Mouse (Mus musculus) heart, adult 18-20 months (tissue): ENCODE measurements around the gene Notch2. TPM values are rescaled to one million over a fixed set of nuclear protein-coding genes. Genes with fewer than 3 reads are reported as not detected.

Source experiments
- DNase-seq, 2 experiments: peaks; one replicate each; pipeline ENCODE4 v3.0.0; 2021 to 2022; ENCODE audit warnings: mixed read lengths in 1 of 2
- total RNA-seq, 2 experiments: library from RNA; stranded (reverse); gene quantifications; 2 replicates each; pipeline ENCODE4 v1.2.3; 2021

Notch2 gene
- total RNA-seq, 2 experiments from 2014 or later, result 15.2 to 17.6 TPM

DNA sequence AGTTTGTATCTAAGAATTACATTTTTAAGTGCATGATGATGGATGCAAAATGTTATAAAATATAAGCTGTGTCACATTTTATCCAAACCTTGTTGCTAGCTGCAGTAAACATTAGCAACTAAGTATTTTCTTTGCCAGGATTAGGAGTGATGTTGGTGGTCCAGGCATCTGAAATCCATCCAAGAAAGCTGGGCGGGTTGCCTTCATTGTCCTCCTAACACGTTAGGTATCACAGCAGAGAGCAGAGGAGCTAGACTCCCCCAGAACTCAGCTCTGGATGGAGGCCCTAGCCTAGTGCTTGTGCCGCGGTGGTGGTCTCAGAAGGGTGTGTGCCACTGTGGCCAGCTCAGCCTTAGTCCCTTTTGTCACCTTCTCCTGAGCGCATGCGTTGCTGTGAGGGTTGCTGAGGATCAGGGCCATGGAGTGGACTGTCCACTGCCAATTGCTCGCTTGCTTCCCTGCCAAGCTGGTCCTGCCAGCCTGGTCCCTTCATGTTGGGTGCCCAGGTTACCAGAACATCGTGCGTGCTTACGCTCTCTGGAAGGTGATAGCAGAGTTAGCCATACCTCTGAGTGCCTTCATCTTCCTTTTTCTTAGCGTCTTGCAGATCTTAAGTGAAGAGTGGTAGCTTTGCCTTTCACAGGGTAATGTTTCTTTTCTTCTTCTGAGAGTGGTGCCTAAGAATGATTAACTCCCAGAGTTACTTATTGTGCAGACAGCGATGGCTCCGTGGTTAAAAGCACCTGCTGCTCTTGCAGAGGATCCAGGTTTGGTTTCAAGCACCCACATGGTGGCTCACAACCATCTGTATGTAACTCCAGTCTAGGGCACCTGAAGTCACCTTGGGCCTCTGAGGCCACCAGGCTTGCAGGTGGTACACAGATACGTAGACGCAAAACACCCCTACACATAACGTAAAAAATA lies 39.4 kb downstream of the Notch2 start:
- DNase-seq, result no peak

DNA sequence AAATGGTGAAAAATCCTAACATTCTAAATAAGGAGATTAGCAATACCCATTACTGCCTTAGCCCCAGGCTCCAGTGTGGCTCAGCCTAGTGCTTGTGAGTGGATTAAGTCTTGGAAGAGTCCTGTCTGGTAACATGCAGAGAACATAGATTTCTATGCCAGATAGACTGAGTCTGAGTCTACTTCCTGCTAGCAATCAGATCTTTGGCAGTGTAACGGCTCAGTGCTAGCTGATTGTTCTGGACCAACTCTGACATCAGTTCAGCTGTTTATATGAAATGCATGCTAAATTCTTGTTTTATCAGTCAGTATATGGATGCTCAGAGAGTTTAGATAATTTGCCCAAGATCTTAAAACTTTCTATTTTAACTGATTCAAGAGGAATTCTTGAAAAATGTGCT lies 40.5 kb downstream of the Notch2 start:
- DNase-seq, result no peak

DNA sequence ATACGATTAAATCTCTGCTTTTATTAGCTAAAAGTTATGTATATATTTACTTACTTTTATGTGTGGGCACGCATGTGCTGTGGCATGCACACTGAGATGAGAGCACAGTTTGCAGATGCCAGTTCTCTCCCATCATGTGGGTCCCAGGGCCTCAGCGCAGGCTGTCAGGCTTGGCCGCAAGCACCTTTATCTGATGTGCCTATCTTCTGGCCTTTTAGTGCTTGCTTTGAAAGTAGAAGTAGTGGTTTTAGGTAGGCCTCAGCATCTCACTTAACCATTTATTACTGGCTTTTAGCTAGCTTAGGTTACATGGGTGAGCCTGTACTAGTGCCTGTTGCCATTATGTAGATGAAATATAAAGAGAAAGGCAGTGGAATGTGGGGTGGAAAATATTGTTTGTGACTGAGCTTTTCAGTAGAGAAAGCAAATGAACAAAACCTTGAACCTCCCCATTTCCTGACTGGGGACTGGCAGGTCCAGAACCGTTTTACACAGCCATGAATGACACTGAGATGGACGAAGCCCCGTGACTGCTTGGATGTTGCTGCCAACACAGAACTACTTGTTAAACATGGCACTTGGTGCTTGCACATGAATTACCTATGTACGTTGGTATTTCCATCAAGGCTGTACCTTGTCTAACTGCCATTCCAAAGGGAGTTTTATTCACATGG lies 41.1 kb downstream of the Notch2 start:
- no peak for DNase-seq

DNA sequence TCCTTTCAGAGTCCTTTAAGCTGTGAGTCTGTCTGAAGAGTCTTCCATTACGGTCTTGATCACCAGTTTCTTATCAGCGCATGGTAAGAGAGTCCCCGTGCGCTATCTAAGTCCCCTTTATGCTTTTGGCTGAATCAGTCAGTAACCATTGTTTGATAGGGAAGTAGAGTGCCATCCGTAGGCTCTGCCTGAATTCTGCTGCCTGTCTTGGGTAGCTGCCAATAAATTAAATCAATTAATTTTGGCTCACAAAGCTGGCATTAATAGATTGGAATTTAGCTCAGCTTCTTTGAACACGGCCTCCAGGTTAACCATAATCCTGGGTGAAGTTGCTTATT lies 41.6 kb downstream of the Notch2 start:
- no peak for DNase-seq

DNA sequence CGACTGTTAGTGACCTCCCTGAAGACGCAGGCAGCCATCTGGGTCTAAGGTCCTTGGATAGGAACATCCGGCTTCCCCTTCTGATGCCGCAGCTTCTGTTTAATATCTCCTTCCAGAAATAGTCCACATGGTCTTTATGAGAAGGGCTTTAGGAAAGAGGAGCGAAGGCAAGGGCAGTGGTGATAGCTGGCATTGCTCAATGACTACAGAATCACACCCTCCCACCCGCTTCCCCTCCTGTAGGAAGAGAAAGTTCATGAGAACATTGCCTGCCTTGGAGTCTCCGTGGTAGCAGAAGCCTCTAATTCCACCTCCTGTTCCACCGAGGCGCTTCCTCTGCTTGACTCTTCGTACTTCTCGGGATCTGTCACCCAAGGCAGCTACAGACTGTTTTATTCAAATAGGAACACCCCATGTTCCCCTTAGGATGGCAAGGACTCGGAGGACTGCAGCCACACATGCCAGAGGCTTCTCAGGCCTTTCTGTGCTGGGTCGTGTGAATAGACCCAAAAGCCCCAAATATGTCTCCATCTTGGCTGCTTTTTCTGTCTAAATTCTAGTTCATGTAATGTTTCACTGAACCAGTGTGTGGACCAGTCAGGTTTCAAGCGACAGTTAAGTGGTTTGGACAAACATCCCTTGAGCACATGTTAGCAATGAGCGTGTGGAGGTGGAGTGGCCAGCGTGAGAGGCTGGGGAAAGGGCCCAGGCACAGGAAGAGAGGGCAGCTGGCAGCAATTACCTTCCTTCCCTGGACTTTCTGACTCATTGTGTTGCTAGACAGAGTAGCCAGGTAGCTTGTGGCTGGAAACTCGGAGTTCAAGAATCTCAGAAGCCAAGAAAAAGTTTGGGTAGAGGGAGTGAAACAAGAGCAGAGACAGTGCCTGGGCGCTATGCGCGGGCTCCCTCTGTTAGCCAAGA lies 42.7 kb downstream of the Notch2 start:
- no peak for DNase-seq

DNA sequence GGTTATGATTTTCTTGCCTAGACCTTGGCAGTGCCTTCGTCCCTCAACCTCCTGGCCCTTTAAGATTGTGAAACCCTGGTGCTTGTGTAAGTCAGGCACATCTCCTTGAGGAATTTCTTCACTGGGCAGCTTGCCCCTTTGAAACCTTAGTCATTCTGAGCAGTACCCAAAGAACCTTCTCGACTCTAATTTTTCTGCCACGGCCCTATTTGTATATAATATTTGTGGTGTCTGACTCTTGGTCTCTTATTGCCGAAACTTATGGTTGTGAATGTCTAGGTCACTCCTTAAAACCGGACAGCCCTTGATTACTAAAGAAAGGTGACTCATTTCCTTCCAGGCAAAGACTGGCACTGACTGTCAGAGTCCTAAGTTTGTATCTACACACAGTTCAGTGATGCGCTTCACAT lies 43.6 kb downstream of the Notch2 start:
- DNase-seq, result peak; percentile 75 to 77

DNA sequence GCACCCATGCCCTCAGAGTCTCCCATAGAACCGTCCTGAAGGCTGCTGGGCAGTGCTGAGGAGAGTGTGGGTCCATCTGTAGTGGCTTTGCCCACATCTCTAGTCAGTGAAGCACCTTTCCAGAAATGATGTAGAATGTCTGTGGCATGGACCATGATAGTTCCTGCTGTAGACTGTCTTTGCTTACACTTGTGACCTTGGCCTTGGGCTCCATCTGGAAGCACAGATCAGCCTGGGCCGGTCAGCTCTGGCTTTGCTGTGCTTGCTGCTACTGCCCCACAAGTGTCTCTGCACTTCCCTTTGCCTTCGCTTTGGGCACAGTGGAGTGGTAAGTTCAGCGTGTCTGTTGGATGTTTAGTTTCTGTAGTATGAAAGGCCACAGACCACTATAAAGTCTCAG lies 45.7 kb downstream of the Notch2 start:
- no peak for DNase-seq

DNA sequence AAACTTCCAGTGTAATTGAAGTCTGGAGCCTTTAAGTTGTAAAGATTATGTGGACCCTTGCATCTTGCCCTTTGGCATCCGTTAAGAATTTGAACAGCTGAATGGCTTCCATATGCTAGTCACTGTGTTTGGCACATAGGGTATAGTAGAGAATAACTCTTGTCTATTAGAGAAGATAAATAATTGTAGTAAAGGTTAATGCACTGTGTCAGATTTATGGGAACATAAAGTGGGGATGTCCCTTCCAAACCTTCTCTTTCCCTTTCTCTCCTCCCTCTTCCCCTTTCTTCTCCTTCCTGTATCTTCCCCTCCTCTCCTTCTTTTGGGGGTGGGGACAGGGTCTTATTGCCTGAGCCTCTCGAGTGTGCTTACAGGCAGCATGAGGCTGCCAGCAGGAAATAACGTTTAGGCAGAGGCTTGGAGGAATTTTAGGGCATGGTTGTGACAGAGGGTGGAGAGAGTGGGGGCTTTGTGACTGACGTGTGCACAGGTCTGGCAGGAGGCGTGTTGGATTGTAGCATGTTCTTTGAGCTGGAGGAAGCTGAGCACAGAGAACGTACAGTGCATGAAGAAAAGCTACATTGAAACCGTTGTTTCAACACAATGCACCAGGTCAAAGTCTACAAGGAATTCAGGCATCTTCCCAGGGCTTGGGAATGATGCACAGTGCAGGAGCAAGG lies 47.8 kb downstream of the Notch2 start:
- no peak for DNase-seq

DNA sequence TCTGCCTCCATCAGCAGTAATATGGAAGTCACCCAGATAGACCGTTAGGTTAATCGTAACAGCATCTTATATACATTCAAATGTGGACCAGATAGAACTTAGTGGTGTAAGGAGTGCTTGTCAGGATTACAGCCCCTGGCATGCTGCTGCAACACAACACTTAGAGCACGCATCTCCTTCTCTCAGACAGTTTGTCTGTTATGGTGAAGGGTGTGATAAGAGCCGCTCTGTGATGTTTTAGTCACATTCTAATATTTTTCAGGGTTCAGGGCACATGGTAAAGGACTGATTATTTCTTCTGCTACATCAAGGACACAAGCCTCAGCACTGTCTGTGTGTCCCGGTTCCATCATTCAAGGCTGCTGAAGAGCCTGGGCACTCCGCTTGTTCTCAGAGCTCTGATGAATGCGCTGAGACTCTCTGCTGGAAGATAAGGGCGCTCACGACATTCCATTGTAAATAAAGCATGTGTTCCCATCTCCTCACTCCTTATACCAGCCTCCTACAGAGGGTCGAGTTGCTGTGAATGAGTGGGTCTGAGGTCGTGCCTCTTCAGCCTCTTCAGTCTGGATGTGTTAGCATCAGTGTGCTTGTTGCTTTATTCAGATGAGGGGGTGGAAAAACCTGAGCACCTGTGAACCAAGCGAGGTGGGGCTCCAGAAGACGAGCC lies 48.5 kb downstream of the Notch2 start:
- no peak for DNase-seq

DNA sequence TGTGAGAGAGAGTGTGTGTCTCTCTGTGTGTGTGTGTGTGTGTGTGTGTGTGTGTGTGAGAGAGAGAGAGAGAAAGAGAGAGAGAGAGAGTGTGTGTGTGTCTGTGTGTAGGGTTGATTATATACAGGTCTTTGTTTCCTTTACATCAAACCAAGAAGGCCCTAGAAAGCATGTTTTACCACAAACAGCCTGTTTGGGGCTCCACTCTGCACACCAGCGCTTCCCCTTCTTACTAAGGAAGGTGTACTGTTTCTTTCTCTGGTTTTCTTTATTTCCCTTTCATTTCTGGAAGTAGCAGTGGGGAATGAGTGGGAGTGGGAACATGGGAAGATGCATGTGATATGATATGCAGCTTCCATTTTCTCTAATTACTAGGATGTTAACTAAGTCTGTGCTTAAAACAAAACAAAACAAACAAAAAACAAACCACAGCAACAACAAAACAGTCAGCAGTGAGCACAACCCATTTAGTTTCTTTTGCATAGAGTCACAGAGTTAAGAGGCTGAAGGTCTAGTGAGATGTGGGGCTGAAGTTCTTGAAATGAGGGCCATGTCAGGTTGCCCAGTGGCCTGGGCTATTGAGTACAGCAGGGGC lies 49.4 kb downstream of the Notch2 start:
- no peak for DNase-seq

DNA sequence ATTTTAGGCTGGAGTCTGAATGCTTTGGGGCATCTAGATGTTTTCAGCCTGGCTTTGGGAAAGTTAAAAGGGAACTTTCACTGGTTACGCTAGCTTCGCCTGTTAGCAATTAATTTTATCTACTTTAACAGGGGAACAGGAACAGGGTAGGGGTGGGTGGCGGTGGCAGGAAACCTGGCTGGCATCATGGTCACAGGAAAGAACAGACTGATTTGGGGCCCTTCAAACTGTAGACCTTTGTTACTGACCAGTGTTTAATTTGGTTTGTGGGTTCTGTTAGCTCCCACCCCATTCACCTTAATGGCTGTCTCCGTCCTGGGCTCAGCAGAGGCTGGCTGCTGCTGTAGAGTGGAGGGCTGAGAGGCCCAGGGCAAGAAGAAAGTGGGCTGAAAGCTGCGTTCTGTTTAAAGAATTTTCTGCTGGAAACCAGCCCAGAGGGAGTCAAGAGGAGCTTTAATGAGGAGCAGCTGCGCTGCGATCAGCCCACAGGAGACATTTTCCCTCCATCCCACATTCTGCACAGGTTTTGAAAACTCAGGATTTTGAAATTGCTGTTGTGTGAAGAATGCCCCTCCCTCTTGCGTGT lies 50.0 kb downstream of the Notch2 start:
- peak; percentile 78 to 84 for DNase-seq

DNA sequence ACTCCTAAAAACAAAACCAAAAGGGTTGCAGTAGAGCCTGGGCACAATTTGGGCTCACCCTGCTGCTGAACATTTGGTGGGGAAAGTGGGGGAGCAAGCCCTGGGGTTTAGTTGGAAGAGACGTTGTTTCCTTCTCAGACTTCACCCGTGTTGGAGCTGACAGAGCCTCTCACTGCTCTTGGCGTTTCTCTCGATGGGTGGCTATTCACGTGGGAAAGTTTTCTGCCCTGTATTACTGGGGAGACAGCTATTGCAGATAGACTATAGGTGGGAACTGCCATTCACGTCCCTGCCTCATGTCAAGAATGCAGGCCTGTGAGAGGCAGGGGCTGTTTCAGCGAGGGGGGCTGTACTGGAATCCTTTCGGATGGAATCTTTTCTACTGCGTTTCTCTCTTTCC lies 50.5 kb downstream of the Notch2 start:
- DNase-seq, result no peak

DNA sequence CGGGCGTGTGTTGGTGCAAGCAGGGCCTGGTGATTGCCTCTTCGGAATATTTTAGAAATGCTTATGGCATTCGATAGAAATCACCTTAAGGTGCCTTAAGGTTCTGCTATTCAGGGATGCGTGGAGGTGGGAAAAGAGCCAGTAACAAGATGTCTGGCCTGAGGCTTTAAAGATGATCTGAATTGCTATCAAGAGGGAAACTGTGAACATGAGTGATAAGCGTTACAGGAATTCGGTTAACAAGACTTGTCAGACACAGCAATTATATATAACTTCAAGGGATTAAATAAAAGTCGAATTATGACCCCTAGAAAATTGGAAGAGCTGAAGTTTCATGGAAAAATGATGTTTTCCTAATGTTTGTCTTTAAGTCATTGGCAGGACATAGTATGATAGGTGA lies 51.7 kb downstream of the Notch2 start:
- no peak for DNase-seq

DNA sequence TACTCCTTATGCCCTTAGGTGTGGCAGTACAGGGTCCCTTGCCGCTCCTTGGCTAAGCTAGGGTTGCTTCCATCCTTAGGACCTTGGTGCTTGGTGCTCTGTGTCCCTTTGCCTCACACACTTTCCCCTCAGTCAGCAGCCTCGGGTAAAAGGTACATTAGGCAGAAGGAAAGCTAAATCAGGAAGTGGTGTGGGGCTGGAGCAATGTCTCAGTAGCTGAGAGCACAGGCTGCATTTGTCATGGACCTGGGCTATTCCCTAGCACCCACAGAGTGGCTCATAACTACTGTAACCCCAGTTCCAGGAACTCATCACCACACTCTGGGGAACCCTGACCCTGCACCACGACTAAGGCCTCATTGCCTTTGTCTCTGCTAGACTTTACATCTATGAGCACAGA lies 53.1 kb downstream of the Notch2 start:
- no peak for DNase-seq

DNA sequence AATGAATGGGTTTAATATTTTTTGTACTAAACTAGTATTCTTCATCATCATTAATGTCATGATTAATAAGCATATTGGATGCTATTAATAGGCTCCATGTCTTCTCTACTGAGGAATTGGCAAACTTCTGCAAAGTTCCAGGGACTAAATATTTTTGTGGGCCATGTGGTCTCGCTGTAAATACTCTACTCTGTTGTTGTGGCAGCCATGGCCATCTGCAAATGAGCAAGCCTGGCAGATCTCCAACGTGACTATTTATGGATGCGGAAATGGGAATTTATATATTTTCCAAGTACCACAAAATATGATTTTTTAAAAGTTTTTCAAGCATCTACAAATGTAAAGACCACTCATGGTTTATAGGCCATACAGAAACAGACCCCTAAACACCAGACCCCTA lies 54.1 kb downstream of the Notch2 start:
- DNase-seq, result no peak

DNA sequence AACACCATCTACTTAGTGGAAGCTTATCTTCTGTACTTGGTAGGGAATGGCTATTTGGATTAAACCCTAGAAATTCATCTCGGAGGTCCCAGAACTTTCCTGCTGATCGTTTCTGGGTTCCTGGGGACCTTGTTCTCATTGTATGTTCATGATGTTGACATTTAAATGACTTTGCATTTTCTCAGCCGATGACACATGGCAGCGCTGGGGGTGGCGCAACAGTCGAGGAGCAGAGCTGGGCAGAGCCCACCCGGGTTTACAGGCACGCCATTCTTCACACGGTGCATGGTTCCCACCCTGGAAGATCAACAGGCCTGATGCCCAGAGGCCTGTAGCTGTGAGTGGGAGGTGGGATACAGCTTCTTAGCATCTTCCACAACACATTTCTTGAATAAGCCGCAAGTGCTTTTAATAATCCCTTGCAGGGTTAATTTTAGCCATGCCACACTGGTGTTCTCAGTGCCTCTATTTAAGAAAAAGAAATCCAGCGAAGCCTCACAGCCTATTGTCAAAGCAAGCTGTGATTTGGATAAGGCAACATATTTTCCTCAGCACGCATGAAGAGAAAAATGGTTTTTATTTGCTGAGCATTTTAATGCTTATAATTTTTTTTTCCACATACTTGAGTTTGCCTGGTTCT lies 54.6 kb downstream of the Notch2 start:
- no peak for DNase-seq

DNA sequence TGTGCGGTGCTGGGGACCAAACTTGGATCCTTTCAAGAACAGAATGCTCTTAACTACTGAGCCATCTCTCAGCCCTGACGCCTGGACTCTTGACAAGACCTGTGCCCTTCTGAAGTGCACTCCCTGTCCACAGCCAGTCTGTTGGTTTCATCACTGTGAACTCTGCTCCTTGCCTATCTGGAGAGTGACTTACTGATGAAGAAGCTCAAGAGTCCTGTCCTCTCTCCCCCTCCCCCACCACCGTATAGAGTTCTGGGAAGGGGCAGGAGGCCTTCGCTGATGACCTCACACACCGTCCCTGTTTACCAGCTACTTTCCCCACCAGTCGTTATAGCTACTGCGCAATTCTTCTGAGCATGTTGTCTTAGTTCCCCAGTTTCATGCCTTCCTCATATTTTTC lies 55.8 kb downstream of the Notch2 start:
- no peak for DNase-seq

DNA sequence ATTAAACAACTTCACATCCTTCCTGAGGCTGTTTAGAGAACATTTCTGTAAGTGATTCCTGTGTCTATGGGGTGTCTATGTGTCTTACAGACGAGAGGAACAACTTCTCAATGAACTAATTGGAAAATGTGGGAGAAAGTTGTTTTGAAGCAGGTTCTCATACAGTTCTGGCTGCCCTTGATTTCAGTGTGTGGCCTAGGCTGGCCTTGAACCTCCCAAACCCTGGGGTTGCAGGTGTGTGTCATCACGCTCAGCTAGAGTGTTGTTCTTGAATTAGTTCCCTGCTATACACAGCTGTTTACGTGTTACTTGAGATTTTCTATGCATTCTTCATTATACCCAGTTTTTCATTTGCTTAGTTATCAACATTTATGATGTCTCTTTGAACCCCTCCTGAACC lies 56.5 kb downstream of the Notch2 start:
- DNase-seq, result no peak

DNA sequence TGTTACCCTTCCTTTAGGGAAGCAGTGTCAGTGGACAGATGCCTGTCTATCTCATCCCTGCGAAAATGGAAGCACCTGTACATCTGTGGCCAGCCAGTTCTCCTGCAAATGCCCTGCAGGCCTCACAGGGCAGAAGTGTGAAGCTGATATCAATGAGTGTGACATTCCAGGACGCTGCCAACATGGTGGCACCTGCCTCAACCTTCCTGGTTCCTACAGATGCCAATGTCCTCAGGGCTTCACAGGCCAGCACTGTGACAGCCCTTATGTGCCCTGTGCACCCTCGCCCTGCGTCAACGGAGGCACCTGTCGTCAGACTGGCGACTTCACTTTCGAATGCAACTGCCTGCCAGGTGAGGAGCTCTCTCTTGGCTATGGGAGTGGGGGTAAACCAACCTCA lies 59.2 kb downstream of the Notch2 start:
- peak in 1 of 2 experiments; percentile 44 for DNase-seq

DNA sequence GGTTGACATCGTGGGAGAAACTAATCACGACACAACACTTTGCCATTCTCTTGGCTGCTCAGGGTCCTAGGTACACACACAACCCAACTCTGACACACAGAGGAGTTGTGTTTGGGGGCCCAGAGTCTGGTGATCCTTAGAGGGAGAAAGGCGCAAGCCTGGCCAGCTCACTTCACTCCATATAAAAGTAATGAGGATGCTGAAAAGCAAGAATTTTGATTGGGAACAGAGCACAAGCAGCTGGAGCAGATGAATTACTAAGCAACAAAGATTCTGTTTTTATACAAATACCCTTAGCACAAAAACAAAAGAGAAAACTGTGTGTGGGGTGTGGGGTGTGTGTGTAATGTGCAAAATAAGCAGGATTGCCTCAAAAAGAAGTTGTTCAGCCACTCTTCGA lies 60.2 kb downstream of the Notch2 start:
- DNase-seq, result no peak
